Mouse (Mus musculus): Measurements from ENCODE around the gene Arl5c.

Arl5c gene

GRCm38 (mm10) chr11:97995564-97996288 is at the start of gene Arl5c:
Gene Arl5c, minus strand, starts transcription at chr11:97996181.
- peak; percentile 42 to 44 for DNase-seq

DNA sequence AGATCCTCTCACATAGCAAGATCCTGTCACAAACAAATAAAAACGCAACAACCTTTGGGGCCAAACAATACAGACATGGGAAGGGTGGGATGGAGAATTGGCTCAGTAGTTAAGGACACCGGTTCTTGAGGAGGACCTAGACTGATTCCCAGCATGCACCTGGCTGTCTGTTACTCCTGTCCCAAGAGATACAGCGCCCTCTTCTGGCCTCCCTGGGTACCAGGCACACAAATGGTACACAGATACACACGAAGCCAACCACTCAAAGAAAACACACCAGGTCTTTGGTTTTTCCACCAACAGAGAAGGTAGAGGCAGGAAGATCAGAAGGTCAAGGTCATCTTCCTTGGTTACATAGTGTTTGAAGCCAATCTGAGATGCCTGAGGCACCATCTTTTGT is 49.6 kb upstream of the Arl5c start:
- DNase-seq = no peak

- no peak for DNase-seq
Measured at GRCm38 (mm10) chr11:98044074-98044473, 48.1 kb upstream of the Arl5c start.

- DNase-seq = no peak
Measured at GRCm38 (mm10) chr11:98042741-98043140, 46.8 kb upstream of the Arl5c start.

GRCm38 (mm10) chr11:98040975-98041374 is 45.0 kb upstream of the Arl5c start:
- no peak for DNase-seq

- DNase-seq = no peak
Measured at GRCm38 (mm10) chr11:98037871-98038270, 41.9 kb upstream of the Arl5c start.

DNA sequence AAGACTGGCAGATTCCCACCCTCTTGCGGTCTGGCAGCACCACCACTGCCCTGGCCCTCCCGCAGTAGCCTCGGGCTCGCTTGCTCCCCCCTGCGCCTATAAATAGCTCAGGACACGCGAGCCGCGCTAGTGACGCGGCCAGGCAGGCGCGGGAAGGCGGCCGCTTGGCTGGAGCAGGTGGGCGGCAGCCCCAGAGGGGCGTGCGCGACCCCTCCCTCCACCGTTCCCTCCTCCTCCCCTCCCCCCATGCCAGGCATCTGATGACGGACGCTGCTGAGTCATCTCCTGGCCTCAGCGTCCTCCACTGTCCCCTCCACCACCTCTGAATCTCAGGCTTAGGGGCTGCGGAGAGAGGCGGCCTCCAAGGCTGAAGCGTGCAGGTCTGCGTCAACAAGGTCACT is 40.0 kb upstream of the Arl5c start:
- peak in 1 of 2 experiments; percentile 46 for DNase-seq

DNA sequence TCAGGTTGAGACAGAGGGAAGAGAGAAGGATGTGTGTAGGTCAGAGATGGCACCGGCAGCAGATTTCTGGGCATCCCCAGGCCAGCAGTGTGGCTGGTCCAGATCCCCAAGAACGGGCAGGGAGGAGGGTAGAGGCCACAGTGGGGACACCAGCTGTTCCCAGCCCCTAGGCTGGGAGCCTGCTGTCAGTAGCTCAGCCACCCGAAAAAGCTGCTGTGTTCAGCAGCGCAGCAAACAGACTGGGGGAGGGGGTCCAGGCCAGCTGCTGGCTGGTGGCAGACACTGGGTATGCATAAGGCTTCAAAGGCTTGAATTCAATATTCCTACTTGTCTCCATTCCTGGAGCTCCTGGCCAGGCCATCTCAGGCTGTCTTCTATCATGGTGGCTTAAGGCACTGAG is 38.9 kb upstream of the Arl5c start:
- no peak for DNase-seq

DNA sequence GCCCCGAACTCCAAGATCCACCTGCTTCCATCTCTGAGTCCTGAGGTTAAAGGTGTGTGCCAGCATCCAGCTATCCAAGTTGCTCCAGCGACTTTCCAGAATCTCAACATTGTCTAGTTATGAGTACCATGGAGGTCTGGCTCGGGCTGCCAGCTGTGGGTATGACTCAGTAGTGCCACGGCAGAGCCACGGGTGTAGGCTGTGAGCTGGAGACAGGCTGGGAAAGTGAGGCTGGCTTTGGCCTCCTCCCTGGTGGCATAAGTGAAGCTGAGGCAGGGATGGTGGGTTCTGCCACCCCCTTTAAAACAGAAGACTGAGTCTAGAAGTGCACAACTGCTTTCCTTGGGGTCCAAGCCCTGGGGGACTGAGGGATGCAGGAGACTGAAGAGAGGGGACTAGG is 38.1 kb upstream of the Arl5c start:
- DNase-seq = no peak

DNA sequence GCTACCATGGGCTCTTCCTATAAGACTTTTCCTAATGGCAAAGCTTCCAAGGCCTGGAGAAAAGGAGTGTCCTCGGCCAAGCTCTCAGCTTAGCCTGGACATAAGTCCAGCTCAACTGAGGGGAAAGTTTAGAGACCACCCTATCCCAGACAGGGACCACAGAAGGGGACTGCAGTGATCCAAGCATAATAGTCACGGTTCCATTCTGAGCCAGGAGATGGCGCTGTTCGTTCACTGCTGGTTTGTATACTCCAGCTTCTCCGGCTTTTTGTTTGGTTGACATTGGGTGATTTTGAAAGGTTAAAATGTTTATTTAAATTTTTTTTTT is 35.4 kb upstream of the Arl5c start:
- peak; percentile 68 to 71 for DNase-seq

- DNase-seq = no peak
Measured at GRCm38 (mm10) chr11:98030701-98031442, 34.9 kb upstream of the Arl5c start.

DNA sequence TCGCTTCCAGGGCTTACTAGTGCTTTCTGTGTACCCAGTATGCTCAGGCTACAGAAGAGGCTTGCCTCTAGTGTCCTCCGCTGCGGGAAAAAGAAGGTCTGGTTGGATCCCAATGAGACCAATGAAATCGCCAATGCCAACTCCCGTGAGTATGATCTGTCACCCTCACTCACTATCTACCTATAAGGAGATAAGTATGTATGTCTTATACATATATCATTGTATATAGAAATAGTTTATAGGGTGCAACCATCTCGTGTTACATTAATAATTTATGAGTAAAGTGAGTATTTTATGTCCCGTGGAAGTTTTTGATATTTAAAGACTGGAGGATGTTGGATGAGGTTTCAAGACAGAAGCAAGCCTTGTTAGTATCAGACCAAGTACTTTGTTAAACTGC is 31.8 kb upstream of the Arl5c start:
- DNase-seq = no peak

GRCm38 (mm10) chr11:98027297-98027688 is 31.3 kb upstream of the Arl5c start:
- no peak for DNase-seq

- peak; percentile 90 to 91 for DNase-seq
Measured at GRCm38 (mm10) chr11:98026570-98027296, 30.8 kb upstream of the Arl5c start, which contains the start of gene Rpl19. Gene Rpl19, plus strand, starts transcription at chr11:98026710.

GRCm38 (mm10) chr11:98026248-98026569 is 30.2 kb upstream of the Arl5c start:
- DNase-seq = no peak

- no peak for DNase-seq
Measured at GRCm38 (mm10) chr11:98024516-98024915, 28.5 kb upstream of the Arl5c start.

- peak; percentile 63 to 73 for DNase-seq
Measured at GRCm38 (mm10) chr11:98022555-98023371, 26.8 kb upstream of the Arl5c start, which contains the start of gene Cacnb1. Gene Cacnb1, minus strand, starts transcription at chr11:98023034.

DNA sequence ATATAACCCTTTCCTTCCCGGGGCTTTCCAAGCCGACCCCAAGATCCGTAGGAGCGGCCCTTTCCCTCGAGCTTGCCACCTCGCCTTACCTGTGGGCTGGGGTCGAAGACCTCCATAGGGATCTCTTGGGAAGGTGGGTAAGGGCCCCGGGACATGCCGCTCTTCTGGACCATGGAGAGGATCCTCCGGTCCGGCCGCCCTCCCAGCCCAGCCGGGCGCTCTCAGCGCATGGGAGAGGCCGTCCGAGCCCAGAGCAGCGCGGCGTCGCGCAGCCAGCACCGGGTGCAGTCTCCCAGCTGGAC is 26.2 kb upstream of the Arl5c start:
- no peak for DNase-seq

- no peak for DNase-seq
Measured at GRCm38 (mm10) chr11:98021565-98022252, 25.7 kb upstream of the Arl5c start.

GRCm38 (mm10) chr11:98021118-98021517 is 25.1 kb upstream of the Arl5c start:
- no peak for DNase-seq

GRCm38 (mm10) chr11:98020710-98021109 is 24.7 kb upstream of the Arl5c start:
- no peak for DNase-seq

DNA sequence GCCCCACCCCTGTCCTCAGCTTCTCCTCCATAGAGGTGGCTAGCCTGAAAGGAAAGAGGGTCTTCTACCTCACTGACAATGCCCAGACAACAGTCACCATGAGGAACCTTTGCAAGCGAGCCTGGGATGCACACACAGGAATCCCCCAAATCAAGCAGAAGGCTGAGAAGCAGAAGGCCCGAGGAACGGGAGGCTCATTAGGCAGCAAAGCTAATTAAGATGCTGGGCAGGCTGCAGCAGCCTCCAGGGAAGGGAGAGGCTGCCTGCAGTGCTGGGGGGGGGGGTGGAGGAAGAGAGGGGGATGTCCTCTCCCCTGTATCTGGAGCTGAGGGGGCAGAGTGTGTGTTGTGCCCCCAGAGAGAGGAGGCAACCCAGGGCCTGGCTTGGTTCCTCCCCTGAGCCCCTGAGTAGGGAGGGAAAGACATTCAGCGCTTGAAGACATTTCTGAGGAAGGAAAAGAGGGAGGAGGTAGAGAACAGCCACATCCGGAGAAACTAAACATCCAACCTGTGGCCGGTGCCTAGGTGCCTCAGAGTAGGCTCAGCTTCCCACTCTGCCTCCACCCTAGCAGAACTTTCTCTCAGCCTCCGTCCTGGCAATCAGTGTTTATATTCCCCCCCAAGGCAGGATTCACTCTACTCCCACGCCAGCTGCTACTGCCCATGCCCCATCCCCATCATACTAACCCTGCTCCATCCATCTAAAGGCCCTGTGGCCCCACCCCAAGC is 24.1 kb upstream of the Arl5c start:
- no peak for DNase-seq
